Mouse (Mus musculus): ENCODE measurements around the gene Kidins220.

The Kidins220 gene

GRCm38 (mm10) chr12:25089433-25089832, 114.7 kb downstream of the Kidins220 start:
- DNase-seq (ENCODE audit: extremely low read depth, low read depth), result no peak

GRCm38 (mm10) chr12:25092027-25092704, 117.4 kb downstream of the Kidins220 start:
- DNase-seq (ENCODE audit: extremely low read depth, low read depth), result peak; percentile 27

- DNase-seq (ENCODE audit: extremely low read depth, low read depth), result no peak
Observed at GRCm38 (mm10) chr12:25092751-25093211, 118.1 kb downstream of the Kidins220 start.

GRCm38 (mm10) chr12:25093241-25093774, 118.6 kb downstream of the Kidins220 start:
- no peak for DNase-seq (ENCODE audit: extremely low read depth, low read depth)

GRCm38 (mm10) chr12:25094621-25095521, 120.1 kb downstream of the Kidins220 start:
- DNase-seq (ENCODE audit: extremely low read depth, low read depth), result no peak

GRCm38 (mm10) chr12:25095538-25095937, 120.8 kb downstream of the Kidins220 start:
- no peak for DNase-seq (ENCODE audit: extremely low read depth, low read depth)

- DNase-seq (ENCODE audit: extremely low read depth, low read depth), result peak; percentile 95
Observed at GRCm38 (mm10) chr12:25095974-25096639, 121.4 kb downstream of the Kidins220 start.

GRCm38 (mm10) chr12:25096640-25097051, 121.9 kb downstream of the Kidins220 start:
- no peak for DNase-seq (ENCODE audit: extremely low read depth, low read depth)

GRCm38 (mm10) chr12:25097052-25097209, 122.2 kb downstream of the Kidins220 start, which contains the start of gene Id2:
Gene Id2, minus strand, starts transcription at chr12:25097140.
- no peak for DNase-seq (ENCODE audit: extremely low read depth, low read depth)

- DNase-seq (ENCODE audit: extremely low read depth, low read depth), result no peak
Observed at GRCm38 (mm10) chr12:25097210-25098160, 122.8 kb downstream of the Kidins220 start.

- DNase-seq (ENCODE audit: extremely low read depth, low read depth), result no peak
Observed at GRCm38 (mm10) chr12:25098161-25098550, 123.4 kb downstream of the Kidins220 start.

- peak; percentile 36 for DNase-seq (ENCODE audit: extremely low read depth, low read depth)
Observed at GRCm38 (mm10) chr12:25098561-25099312, 124.0 kb downstream of the Kidins220 start.

- DNase-seq (ENCODE audit: extremely low read depth, low read depth), result no peak
Observed at GRCm38 (mm10) chr12:25099313-25099562, 124.5 kb downstream of the Kidins220 start.

GRCm38 (mm10) chr12:25099563-25100408, 125.1 kb downstream of the Kidins220 start:
- DNase-seq (ENCODE audit: extremely low read depth, low read depth), result no peak

GRCm38 (mm10) chr12:25100411-25101217, 125.9 kb downstream of the Kidins220 start:
- no peak for DNase-seq (ENCODE audit: extremely low read depth, low read depth)

GRCm38 (mm10) chr12:25101389-25101788, 126.7 kb downstream of the Kidins220 start:
- no peak for DNase-seq (ENCODE audit: extremely low read depth, low read depth)

GRCm38 (mm10) chr12:25103911-25104310, 129.2 kb downstream of the Kidins220 start:
- DNase-seq (ENCODE audit: extremely low read depth, low read depth), result no peak

- DNase-seq (ENCODE audit: extremely low read depth, low read depth), result no peak
Observed at GRCm38 (mm10) chr12:25104541-25104940, 129.8 kb downstream of the Kidins220 start.

- DNase-seq (ENCODE audit: extremely low read depth, low read depth), result no peak
Observed at GRCm38 (mm10) chr12:25108865-25109264, 134.1 kb downstream of the Kidins220 start.
